Mouse (Mus musculus): ENCODE data around the gene Gm10643.

DNA sequence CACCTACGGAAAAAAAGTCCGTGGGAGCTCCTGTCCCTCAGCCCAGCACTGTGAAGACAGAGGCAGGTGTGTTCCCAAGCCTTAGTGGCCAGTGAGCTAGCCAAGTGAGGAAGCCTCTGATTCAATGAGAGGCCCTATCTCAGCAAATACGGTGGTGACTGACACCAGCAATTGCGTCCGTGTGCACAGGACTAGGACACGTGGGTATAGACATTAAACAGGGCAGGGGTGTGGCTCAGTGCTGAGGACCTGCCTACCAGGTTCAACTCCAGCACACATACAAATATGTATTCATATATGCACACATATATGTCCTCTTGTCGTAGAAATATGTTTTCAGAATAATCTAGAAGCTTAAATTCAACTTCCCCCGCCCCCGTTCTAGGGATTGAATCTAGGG, 45.2 kb downstream of the Gm10643 start:
- TF ChIP-seq CTCF (IDR thresholded peaks at IDR 0.05; ENCODE audit: control insufficient read depth, insufficient read depth, insufficient read length) = no peak
- TF ChIP-seq MYOG (IDR thresholded peaks at IDR 0.05; ENCODE audit: control insufficient read depth, extremely low read depth, insufficient read length) = no peak
- no peak for TF ChIP-seq MAX (IDR thresholded peaks at IDR 0.05)

Measured in C2C12 (cell line).